Mouse (Mus musculus) cerebellum, adult (tissue): ENCODE results near the gene Bora.
A peak's percentile ranks its signal among the peaks of the same experiment; 100 is the strongest.

Source experiments
- ATAC-seq: cut with Nextera tagmentation; 2 replicates; pipeline ENCODE4 v1.9.2; 2017; ENCODE audit warnings: mild to moderate bottlenecking, moderate library complexity, mixed read lengths; ENCODE audit not compliant: insufficient number of reproducible peaks, low FRiP score, low TSS enrichment

The Bora gene

GRCm38 (mm10) chr14:99058959-99059586 lies 13.1 kb downstream of the Bora start:
- ATAC-seq, result peak; percentile 88

- ATAC-seq, result peak; percentile 52; the same call in 1 of the 2 replicates
These were observed 14.6 kb downstream of the Bora start for GRCm38 (mm10) chr14:99060616-99061015.

- no peak for ATAC-seq
These were observed 17.1 kb downstream of the Bora start for GRCm38 (mm10) chr14:99063091-99063490.

DNA sequence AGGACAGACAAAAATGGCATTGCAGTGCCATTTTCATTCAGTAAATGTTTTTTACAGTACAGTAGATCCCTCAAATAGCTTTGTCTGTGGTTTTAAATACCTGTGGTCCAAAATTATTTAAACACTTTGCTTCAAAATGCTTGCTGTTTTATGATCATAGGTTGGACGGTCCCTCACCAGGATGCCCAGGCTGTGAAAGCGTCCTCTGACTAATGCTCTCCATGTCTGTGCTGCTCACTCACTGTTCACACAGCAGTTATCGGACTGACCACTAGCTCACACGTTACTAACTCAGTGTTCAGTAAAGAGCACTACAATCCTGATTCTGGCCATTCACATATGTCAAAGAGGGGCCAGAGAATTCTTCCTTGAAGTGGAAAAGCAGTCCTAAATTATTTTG lies 25.1 kb downstream of the Bora start:
- no peak for ATAC-seq

DNA sequence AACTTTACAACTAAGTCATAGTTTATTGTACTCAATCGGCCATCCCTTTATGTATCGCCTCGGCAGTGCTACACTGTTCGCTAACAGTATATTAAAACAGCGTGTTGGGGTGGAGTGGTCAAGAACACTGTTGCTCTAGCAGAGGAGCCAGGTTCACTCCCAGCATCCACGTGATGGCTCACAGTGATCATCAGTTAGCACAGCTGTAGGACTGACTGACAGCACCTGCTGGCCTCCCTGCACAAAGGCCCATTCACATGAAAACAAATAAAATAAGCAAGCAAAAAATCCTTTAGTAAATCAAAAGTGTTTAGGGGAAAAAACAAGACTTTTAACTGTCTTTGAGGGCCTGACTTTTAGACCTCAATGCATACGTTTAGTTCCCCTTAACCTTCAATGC lies 42.9 kb downstream of the Bora start:
- no peak for ATAC-seq

DNA sequence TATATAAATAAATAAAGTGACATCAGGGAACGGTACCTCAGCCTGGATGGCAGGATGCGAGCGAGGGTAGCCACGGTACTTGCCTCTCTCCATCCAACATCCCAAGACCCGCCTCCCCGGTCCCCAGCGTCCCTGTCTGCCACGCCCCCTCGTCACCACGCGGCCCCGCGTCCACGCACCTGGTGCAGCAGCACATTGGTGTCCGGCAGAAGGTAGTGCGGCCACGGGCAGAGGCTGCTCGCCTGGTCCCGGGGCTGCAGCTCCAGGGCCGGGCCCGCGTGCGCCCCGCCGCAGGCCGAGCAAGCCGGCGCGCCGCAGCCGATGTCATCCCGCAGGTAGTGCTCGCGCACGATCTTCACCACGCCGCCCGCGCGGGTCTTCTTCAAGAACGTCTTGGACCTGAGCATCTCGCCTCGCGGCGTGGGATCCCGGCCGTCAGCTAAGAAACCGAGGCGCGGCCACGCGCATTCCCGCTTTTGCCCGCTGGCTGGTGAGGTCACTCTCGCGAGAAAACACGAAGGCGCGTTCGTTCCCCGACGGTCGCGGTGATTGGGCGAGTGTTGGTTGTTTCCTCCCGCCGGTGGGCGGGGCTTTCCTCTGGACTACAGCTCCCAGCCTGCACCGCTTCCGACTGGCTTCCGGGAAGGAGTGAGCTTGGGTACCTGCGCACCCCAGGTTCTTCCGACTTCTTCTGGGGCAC lies 53.4 kb downstream of the Bora start, which contains the start of the genes Pibf1 and Dis3:
Gene Pibf1, plus strand, starts transcription at position 158 of the 700 bp plus-strand sequence.
Gene Dis3, minus strand, starts transcription at position 504 of the 700 bp plus-strand sequence.
- peak; percentile 98 for ATAC-seq

DNA sequence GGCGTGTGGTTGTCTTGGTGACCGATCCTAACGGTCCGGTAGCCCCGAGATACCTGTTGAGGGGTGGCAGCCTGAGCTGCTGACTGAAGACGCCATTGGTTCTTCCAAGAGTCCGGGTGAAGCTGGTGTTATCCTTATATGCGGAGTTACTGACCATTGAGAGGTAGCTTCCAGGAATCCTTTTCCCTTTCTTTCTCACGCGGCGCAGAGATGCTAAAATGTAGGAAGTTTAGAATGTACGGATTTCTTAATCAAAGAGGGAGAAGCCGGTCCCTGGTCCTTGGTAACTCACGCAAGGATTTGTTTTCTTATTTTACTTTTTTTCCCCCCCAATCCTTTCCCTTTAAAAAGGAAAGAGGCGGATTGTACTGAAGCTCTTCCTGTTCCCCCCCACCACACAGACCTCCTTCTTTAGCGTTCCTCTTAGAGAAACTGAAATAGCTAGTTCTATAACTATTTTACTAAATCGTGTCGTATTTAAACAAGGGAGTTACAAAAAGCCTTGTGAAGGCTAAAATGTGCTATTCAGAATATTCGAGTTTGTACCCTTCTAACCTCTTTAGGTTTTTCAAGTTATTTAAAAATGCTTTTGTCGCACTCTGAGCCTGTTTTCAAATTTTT lies 54.1 kb downstream of the Bora start:
- ATAC-seq, result peak; percentile 3; the same call in 1 of the 2 replicates

- no peak for ATAC-seq
These were observed 57.0 kb downstream of the Bora start for GRCm38 (mm10) chr14:99103050-99103449.

DNA sequence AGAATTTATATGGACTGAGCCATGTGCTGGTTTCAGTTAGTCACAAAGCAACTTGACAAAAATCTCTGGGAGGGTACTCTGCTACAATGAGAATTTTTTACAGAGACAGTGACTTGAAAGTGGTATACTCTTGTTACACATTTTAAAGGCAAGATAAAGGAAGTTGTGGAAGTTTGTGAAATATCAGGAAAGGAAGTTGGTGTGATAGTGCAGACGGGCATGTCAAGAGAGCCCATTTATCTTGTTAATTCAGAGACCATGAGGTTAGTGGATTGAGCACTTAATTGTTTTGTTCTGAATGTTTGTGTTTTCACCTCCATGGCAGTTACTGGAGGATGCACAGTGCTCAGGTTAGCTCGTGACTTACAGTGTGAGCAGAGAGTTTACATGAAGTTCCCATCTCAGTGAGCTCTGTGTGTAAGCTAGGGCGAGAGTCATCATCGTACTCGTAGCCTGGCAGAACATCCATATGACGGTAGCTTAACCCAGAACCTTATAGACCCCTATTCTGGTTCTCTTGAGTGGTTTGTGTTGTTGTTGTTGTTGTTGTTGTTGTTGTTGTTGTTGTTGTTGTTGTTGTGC lies 58.6 kb downstream of the Bora start:
- ATAC-seq, result no peak

GRCm38 (mm10) chr14:99106671-99107070 lies 60.6 kb downstream of the Bora start:
- no peak for ATAC-seq

- ATAC-seq, result no peak
These were observed 61.7 kb downstream of the Bora start for GRCm38 (mm10) chr14:99107631-99108187.

DNA sequence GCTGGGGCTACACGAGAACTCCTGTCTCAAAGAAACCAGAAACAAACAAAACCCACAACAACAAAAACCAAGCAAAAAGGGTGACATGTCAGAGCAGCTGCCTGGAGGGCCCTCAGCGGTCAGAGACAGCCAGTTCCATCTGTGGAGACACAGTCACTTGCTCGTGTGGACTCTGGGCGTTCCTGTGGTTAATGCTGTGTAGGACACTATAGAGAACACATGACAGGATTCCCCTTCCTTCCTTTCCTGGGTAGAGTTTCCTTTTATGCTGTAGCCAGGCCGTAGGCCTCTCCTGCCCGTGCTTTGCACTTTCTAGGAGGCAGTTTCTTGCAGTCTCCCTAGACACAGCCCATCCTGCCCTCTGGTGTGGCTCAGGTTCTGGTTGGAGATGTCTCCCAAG lies 62.7 kb downstream of the Bora start:
- no peak for ATAC-seq

DNA sequence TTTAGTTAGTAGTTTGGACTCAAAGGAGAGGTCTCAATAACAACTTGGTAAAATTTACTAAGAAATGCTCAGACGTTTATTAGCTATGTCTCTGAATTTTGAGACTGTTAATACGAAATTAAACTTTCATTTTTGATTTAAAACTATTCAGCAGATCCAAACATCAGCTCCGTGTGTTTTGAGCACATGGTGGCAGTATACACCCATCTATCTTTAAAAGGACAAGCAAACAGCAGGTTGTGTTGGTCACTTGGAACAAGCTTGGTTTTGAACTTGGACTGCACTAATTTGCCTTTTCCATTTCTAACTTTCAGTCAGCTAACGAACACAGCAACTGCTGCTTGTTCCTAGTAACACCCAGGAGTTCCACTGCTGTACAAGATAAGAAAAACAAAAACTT lies 71.6 kb downstream of the Bora start:
- no peak for ATAC-seq

DNA sequence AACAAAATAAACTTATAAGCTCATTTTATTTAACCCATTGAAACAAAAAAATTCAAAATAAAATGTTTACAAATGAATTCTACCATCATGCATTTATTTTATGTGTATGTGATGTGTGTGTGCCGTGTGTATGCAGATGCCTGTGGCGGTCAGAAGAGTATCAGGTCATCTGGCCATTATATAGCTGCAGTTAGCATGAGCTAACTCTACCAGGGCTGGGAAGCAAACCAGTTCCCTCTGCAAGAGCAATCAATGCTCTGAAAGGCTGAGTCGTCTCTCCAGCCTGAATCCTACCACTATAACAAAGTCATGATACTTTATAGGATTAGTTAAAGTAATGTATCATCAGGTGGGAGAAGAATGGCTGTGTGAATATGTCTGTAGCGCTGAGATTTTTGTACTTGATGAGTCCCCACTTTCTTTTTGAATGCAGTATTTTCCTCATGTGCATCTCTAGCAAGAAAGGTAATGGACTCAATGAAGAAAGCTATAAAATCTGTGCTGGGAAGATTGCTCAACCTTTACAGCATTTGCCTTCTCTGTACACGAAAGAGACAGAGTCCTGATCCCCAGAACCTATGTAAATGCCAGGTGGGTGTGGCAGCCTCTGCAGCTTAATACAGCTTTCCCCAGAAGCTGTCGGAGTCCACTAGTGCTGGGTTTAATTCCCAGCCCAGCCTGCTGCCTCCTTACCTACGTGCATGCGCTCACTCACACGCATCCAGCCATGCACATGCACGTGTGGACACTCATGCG lies 75.7 kb downstream of the Bora start:
- ATAC-seq, result no peak

DNA sequence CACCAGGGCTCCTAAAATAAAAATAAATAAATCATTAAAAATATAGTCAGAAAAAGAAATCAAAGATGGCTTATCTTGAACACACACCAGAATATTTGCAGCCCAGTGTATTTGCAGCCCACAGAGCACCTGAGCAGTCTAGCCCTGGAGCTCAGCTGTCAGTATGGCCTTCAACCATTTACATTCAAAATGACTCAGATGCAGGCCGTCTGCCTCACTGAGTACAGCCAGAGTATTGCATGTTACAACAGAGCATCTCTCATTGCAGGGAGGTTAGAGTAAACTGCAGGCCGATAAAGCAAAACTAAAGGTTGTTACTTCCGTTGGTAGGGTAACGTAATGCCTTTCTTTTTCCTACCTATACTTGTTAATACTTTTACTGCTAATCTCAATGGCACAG lies 78.1 kb downstream of the Bora start:
- ATAC-seq, result no peak
